Comparison of ENCODE assay signal across 10 mouse cellular contexts in the genomic region with DNA sequence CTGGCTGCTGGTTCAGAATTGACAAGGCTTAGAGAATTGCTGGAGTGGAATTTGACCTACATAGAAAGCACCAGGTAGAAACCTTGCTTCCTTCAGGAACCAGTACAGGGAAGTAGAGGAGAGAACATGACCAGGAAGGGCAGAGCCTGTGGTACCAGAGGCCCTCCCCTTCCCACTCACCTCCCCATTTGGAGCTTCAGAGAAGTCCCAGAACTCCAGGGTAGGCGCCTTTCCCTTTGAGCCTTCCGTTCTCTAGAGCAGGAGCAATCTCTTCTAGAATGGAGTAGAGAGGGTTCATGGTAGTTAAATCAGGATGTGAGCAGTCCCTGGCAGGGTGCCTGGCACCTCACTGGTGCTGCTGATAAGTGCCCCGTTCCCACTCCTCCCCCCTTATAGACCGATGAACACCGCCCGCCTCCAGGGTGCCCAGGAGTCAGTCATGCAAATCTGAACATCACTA. TPM values are rescaled to one million over a fixed set of nuclear protein-coding genes. Genes with fewer than 3 reads are reported as not detected.
DNase-seq lines count a peak whose midpoint lies in the region; ATAC-seq lines count a peak whose summit lies in the region.
"Had no signal": no experiment of that assay in that cellular context is flagged by ENCODE, and none has a peak within 500 bp of the region (broad histone marks: within the 10 kb centered on the region; RNA-seq: fewer than 3 reads in every experiment).

No protein-coding gene starts in this region.

- H3K27ac ChIP-seq in kidney, embryonic 14.5 days (ENCODE audit: low read depth, low read length) = no peak overlapping the region
- peak overlapping the region; percentile 69 for H3K27ac ChIP-seq in heart, embryonic 10.5 days
- H3K27ac ChIP-seq in liver, embryonic 15.5 days (replicated peaks) = peak overlapping the region; percentile 53
- H3K27ac ChIP-seq: embryonic facial prominence, embryonic 15.5 days had no signal

- no peak overlapping the region for H3K4me3 ChIP-seq in kidney, embryonic 14.5 days (ENCODE audit: low read length)
- peak overlapping the region; percentile 35 for H3K4me3 ChIP-seq in heart, embryonic 10.5 days
- peak overlapping the region; percentile 96; the same call in 1 of the 2 replicates for H3K4me3 ChIP-seq in liver, embryonic 15.5 days (replicated peaks)
- H3K4me3 ChIP-seq: embryonic facial prominence, embryonic 15.5 days had no signal

- WGBS in kidney, embryonic 14.5 days = 44% methylated on average over 6 of the region's 6 CpGs
- 36% methylated on average over 6 of the region's 6 CpGs for WGBS in heart, embryonic 10.5 days
- WGBS in liver, embryonic 15.5 days (ENCODE audit: insufficient replicate concordance) = 30% methylated on average over 6 of the region's 6 CpGs

- peak; percentile 67 for DNase-seq in kidney, adult 11 months
- no peak for DNase-seq in heart, embryonic 10.5 days (ENCODE audit: low spot score)
- DNase-seq in kidney, adult 8-10 months = peak; percentile 49 to 55
- DNase-seq in right cerebral cortex, adult 2 months (ENCODE audit: low spot score in 2 of 2) = no peak
- no peak for DNase-seq in frontal cortex, postnatal 36 days (ENCODE audit: low spot score in 2 of 2)
- no peak for DNase-seq in embryo, embryonic 9.5 days (ENCODE audit: extremely low spot score)
- DNase-seq: gastrocnemius, postnatal 36 days had no signal

- H3K36me3 ChIP-seq in kidney, embryonic 14.5 days (ENCODE audit: control insufficient read depth, insufficient read depth, low read length) = peaks cover 23% of the 10 kb centered on the region
- H3K36me3 ChIP-seq in heart, embryonic 10.5 days = peaks cover 79% of the 10 kb centered on the region
- H3K36me3 ChIP-seq in liver, embryonic 15.5 days (replicated peaks) = peaks cover 100% of the 10 kb centered on the region

- H3K4me2 ChIP-seq in kidney, embryonic 14.5 days (replicated peaks; ENCODE audit: low read depth, low read length) = no peak overlapping the region
- peak overlapping the region; percentile 25 for H3K4me2 ChIP-seq in liver, embryonic 15.5 days
- H3K4me2 ChIP-seq: embryonic facial prominence, embryonic 15.5 days had no signal

- no peaks in the 10 kb centered on the region for H3K27me3 ChIP-seq in kidney, embryonic 14.5 days (ENCODE audit: control insufficient read depth, insufficient read depth, low read length)
- H3K27me3 ChIP-seq in heart, embryonic 10.5 days (ENCODE audit: insufficient read depth, poor library complexity, severe bottlenecking) = no peaks in the 10 kb centered on the region
- H3K27me3 ChIP-seq in liver, embryonic 15.5 days = no peaks in the 10 kb centered on the region
- H3K27me3 ChIP-seq: embryonic facial prominence, embryonic 15.5 days had no signal

- peaks cover 27% of the 10 kb centered on the region for H3K4me1 ChIP-seq in kidney, embryonic 14.5 days (ENCODE audit: control insufficient read depth, insufficient read depth, low read length)
- peaks cover 97% of the 10 kb centered on the region for H3K4me1 ChIP-seq in heart, embryonic 10.5 days
- peaks cover 99% of the 10 kb centered on the region for H3K4me1 ChIP-seq in liver, embryonic 15.5 days (replicated peaks)

- no peaks in the 10 kb centered on the region for H3K9me3 ChIP-seq in kidney, embryonic 14.5 days (ENCODE audit: control insufficient read depth, low read length)
- no peaks in the 10 kb centered on the region for H3K9me3 ChIP-seq in heart, embryonic 10.5 days
- H3K9me3 ChIP-seq in liver, embryonic 15.5 days (replicated peaks) = no peaks in the 10 kb centered on the region
- H3K9me3 ChIP-seq: embryonic facial prominence, embryonic 15.5 days had no signal

- ATAC-seq in kidney, embryonic 14.5 days (ENCODE audit: low FRiP score, low TSS enrichment) = no peak
- peak; percentile 24; the same call in 1 of the 2 replicates for ATAC-seq in liver, embryonic 15.5 days (ENCODE audit: insufficient read depth)

- H3K9ac ChIP-seq in kidney, embryonic 14.5 days (ENCODE audit: low read depth, low read length) = no peak overlapping the region
- no peak overlapping the region for H3K9ac ChIP-seq in liver, embryonic 15.5 days
- H3K9ac ChIP-seq: embryonic facial prominence, embryonic 15.5 days had no signal

RNA-seq across cellular contexts. Expression of a gene that starts 7.1 kb away (rescaled TPM):
- 53.6 and 74.1 TPM in 2 replicates for polyA plus RNA-seq in kidney, embryonic 14.5 days (2014; fragmentation: Nextera tagmentation; extraction: Ambion mirVana)
- polyA plus RNA-seq in heart, embryonic 10.5 days (2016; fragmentation: Nextera tagmentation; extraction: Ambion mirVana) = 549 and 607 TPM in 2 replicates
- polyA plus RNA-seq in liver, embryonic 15.5 days (2015; fragmentation: Nextera tagmentation; extraction: Ambion mirVana) = 293 and 326 TPM in 2 replicates

RNA-seq across cellular contexts. Expression of a gene that starts 58.4 kb away (rescaled TPM):
- 10.2 and 11.0 TPM in 2 replicates for polyA plus RNA-seq in kidney, embryonic 14.5 days (2014; fragmentation: Nextera tagmentation; extraction: Ambion mirVana)
- 8.1 and 10.0 TPM in 2 replicates for polyA plus RNA-seq in heart, embryonic 10.5 days (2016; fragmentation: Nextera tagmentation; extraction: Ambion mirVana)
- polyA plus RNA-seq in liver, embryonic 15.5 days (2015; fragmentation: Nextera tagmentation; extraction: Ambion mirVana) = 2.2 and 2.5 TPM in 2 replicates

Comparison
In these comparisons a context has a peak if more than half of its experiments do, and no peak if none do; other contexts are left out.
1. DNase-seq: peak in kidney, adult 11 months (single experiment) and kidney, adult 8-10 months (2 of 2); none in heart, embryonic 10.5 days (single experiment), right cerebral cortex, adult 2 months (0 of 2), frontal cortex, postnatal 36 days (0 of 2) and embryo, embryonic 9.5 days (single experiment).